Mouse (Mus musculus) heart, adult 8-10 months (tissue): Measurements from ENCODE around the gene Il9r. TPM values are rescaled to one million over a fixed set of nuclear protein-coding genes. Genes with fewer than 3 reads are reported as not detected.

Experiments used
- DNase-seq: peaks from one replicate; pipeline ENCODE4 v3.0.0; 2022; ENCODE audit warnings: low spot score
- total RNA-seq, 4 experiments: library from RNA; stranded (reverse); gene quantifications; 2 replicates each; pipeline ENCODE4 v1.2.4; 2022

Il9r gene
- under 1 TPM in 3 of 4 experiments, not detected in 1; 0.05 to 0.40 (median 0.09) TPM for total RNA-seq

GRCm38 (mm10) chr11:32200075-32200601, at the start of gene Il9r:
TSS of gene Il9r (minus strand) at chr11:32200279.
- no peak for DNase-seq

- DNase-seq, result no peak
Measured at GRCm38 (mm10) chr11:32248350-32248749, 48.3 kb upstream of the Il9r start.

- DNase-seq, result no peak
Measured at GRCm38 (mm10) chr11:32247068-32247467, 47.0 kb upstream of the Il9r start.

GRCm38 (mm10) chr11:32245614-32246013, 45.5 kb upstream of the Il9r start:
- no peak for DNase-seq

GRCm38 (mm10) chr11:32244617-32245016, 44.5 kb upstream of the Il9r start:
- no peak for DNase-seq

GRCm38 (mm10) chr11:32244064-32244463, 44.0 kb upstream of the Il9r start:
- DNase-seq, result peak; percentile 50

- DNase-seq, result no peak
Measured at GRCm38 (mm10) chr11:32243205-32243955, 43.3 kb upstream of the Il9r start.

GRCm38 (mm10) chr11:32242209-32242608, 42.1 kb upstream of the Il9r start:
- no peak for DNase-seq

- no peak for DNase-seq
Measured at GRCm38 (mm10) chr11:32241391-32241790, 41.3 kb upstream of the Il9r start.

GRCm38 (mm10) chr11:32238093-32238860, 38.2 kb upstream of the Il9r start:
- DNase-seq, result peak; percentile 67

- DNase-seq, result no peak
Measured at GRCm38 (mm10) chr11:32237411-32237795, 37.3 kb upstream of the Il9r start.

GRCm38 (mm10) chr11:32236712-32237410, 36.8 kb upstream of the Il9r start:
- no peak for DNase-seq

GRCm38 (mm10) chr11:32236132-32236531, 36.1 kb upstream of the Il9r start:
- no peak for DNase-seq

- peak; percentile 68 for DNase-seq
Measured at GRCm38 (mm10) chr11:32235646-32236045, 35.6 kb upstream of the Il9r start.

GRCm38 (mm10) chr11:32234816-32235485, 34.9 kb upstream of the Il9r start:
- DNase-seq, result no peak

GRCm38 (mm10) chr11:32233895-32234294, 33.8 kb upstream of the Il9r start:
- no peak for DNase-seq

- no peak for DNase-seq
Measured at GRCm38 (mm10) chr11:32232848-32233247, 32.8 kb upstream of the Il9r start.

GRCm38 (mm10) chr11:32231125-32231524, 31.0 kb upstream of the Il9r start:
- DNase-seq, result no peak

- DNase-seq, result no peak
Measured at GRCm38 (mm10) chr11:32230220-32230619, 30.1 kb upstream of the Il9r start.

- DNase-seq, result no peak
Measured at GRCm38 (mm10) chr11:32228292-32228845, 28.3 kb upstream of the Il9r start.

- no peak for DNase-seq
Measured at GRCm38 (mm10) chr11:32227555-32227954, 27.5 kb upstream of the Il9r start.
